Mouse (Mus musculus) cerebellum, adult (tissue): ENCODE data around the gene Tceal7.
A peak's percentile ranks its signal among the peaks of the same experiment; 100 is the strongest.
"Not testable (repeated sequence)": the region's sequence is repeated elsewhere in the genome, so short reads cannot be mapped to it uniquely, and the experiment has no call there.

Experiments used
- ATAC-seq: cut with Nextera tagmentation; 2 replicates; pipeline ENCODE4 v1.9.2; 2017; ENCODE audit warnings: mild to moderate bottlenecking, moderate library complexity, mixed read lengths; ENCODE audit not compliant: insufficient number of reproducible peaks, low FRiP score, low TSS enrichment

The Tceal7 gene

GRCm38 (mm10) chrX:136245521-136246071 lies 31.0 kb downstream of the Tceal7 start:
- peak; percentile 62 for ATAC-seq

GRCm38 (mm10) chrX:136248811-136249210 lies 34.2 kb downstream of the Tceal7 start:
- ATAC-seq: no peak

GRCm38 (mm10) chrX:136249671-136250070 lies 35.1 kb downstream of the Tceal7 start:
- ATAC-seq: no peak

GRCm38 (mm10) chrX:136252023-136252729 lies 37.6 kb downstream of the Tceal7 start:
- ATAC-seq: no peak

- ATAC-seq: no peak
Observed at GRCm38 (mm10) chrX:136267720-136268119, 53.1 kb downstream of the Tceal7 start.

DNA sequence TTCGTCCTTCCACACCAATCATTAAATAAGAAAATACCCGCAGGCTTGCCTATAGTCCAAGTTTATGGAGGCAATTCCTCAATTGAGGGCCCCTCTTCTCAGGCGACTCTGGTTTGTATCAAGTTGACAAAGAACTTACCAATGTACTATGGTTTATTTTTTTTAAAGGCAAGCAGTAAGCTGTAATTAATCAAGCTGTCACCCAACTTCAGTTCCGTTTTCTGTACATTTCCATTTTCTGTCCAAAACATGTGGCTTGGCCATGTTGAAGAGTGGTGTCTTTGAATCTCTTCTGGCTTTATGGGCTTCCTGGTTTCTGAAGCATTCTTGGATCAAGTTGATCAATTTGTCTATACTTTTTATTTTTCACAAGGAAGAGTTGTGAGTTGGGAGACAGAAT lies 53.6 kb downstream of the Tceal7 start:
- ATAC-seq: no peak

GRCm38 (mm10) chrX:136269743-136270392 lies 55.3 kb downstream of the Tceal7 start, which contains the start of gene Bex3:
TSS of gene Bex3 (plus strand) at chrX:136270253.
- peak; percentile 97 for ATAC-seq

GRCm38 (mm10) chrX:136270393-136271111 lies 56.0 kb downstream of the Tceal7 start:
- ATAC-seq: not testable (repeated sequence)

- no peak for ATAC-seq
Observed at GRCm38 (mm10) chrX:136274542-136274941, 60.0 kb downstream of the Tceal7 start.

DNA sequence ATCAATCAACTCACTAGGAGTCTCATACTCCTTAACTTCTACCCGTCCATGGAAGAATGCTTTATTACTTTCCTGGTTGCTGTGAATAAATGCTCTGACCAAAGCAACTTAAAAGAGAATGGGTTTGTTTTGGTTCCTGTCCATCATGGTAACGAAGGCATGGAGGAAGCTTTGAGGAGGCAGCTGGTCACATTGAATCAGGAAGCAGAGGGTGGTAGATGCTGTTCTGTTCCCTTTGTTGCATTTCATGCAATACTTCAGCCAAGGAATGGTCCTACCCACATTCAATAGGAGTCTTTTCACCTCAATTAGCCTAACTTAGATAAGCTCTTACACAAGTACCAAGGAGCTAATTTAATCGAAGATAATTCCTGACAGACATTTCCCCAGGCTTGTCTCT lies 60.8 kb downstream of the Tceal7 start:
- no peak for ATAC-seq
